Mouse (Mus musculus) cerebellum, adult 9-11 months (tissue): ENCODE measurements around the gene H2-DMb2.

ENCODE experiments used
- DNase-seq: peaks from one replicate; pipeline ENCODE4 v3.0.0; 2022

H2-DMb2 gene

GRCm38 (mm10) chr17:34143033-34143432 is at the start of gene H2-DMb2:
Gene H2-DMb2 (plus strand): TSS chr17:34143307.
- no peak for DNase-seq

- no peak for DNase-seq
Measured at GRCm38 (mm10) chr17:34094283-34095035, 48.6 kb upstream of the H2-DMb2 start.

- no peak for DNase-seq
Measured at GRCm38 (mm10) chr17:34096497-34097010, 46.6 kb upstream of the H2-DMb2 start.

GRCm38 (mm10) chr17:34097272-34097671 is 45.8 kb upstream of the H2-DMb2 start:
- DNase-seq, result no peak

GRCm38 (mm10) chr17:34098709-34099479 is 44.2 kb upstream of the H2-DMb2 start:
- no peak for DNase-seq

- DNase-seq, result no peak
Measured at GRCm38 (mm10) chr17:34099531-34099930, 43.6 kb upstream of the H2-DMb2 start.

GRCm38 (mm10) chr17:34101185-34101584 is 41.9 kb upstream of the H2-DMb2 start:
- DNase-seq, result no peak

- DNase-seq, result peak; percentile 84
Measured at GRCm38 (mm10) chr17:34101604-34102032, 41.5 kb upstream of the H2-DMb2 start.

- DNase-seq, result no peak
Measured at GRCm38 (mm10) chr17:34102831-34103230, 40.3 kb upstream of the H2-DMb2 start.

GRCm38 (mm10) chr17:34104804-34105203 is 38.3 kb upstream of the H2-DMb2 start:
- DNase-seq, result no peak

- DNase-seq, result no peak
Measured at GRCm38 (mm10) chr17:34106555-34106954, 36.6 kb upstream of the H2-DMb2 start.

GRCm38 (mm10) chr17:34107109-34107867 is 35.8 kb upstream of the H2-DMb2 start:
- no peak for DNase-seq

GRCm38 (mm10) chr17:34108460-34108859 is 34.6 kb upstream of the H2-DMb2 start:
- no peak for DNase-seq

GRCm38 (mm10) chr17:34109038-34109805 is 33.9 kb upstream of the H2-DMb2 start:
- peak; percentile 23 for DNase-seq

GRCm38 (mm10) chr17:34109806-34110195 is 33.3 kb upstream of the H2-DMb2 start:
- no peak for DNase-seq

GRCm38 (mm10) chr17:34110309-34110708 is 32.8 kb upstream of the H2-DMb2 start:
- DNase-seq, result peak; percentile 23

GRCm38 (mm10) chr17:34114114-34114513 is 29.0 kb upstream of the H2-DMb2 start:
- DNase-seq, result no peak

GRCm38 (mm10) chr17:34116736-34117370 is 26.3 kb upstream of the H2-DMb2 start:
- no peak for DNase-seq

- peak; percentile 51 for DNase-seq
Measured at GRCm38 (mm10) chr17:34117421-34118112, 25.5 kb upstream of the H2-DMb2 start.

- peak; percentile 82 for DNase-seq
Measured at GRCm38 (mm10) chr17:34118113-34118872, 24.8 kb upstream of the H2-DMb2 start.
